Mouse (Mus musculus) mesoderm, embryonic 11.5 days (tissue): ENCODE measurements around the gene Tm9sf3.
"Not testable (repeated sequence)": the region's sequence is repeated elsewhere in the genome, so short reads cannot be mapped to it uniquely, and the experiment has no call there.

Experiments used
- DNase-seq: peaks from one replicate; pipeline ENCODE4 v3.0.0-alpha.2; 2012; ENCODE audit warnings: low read depth, low spot score

Tm9sf3 gene

GRCm38 (mm10) chr19:41263630-41264295 lies at the start of gene Tm9sf3:
TSS of gene Tm9sf3 (minus strand) at chr19:41263997.
- DNase-seq = peak; percentile 89

- not testable (repeated sequence) for DNase-seq
Measured at GRCm38 (mm10) chr19:41312587-41312986, 48.8 kb upstream of the Tm9sf3 start.

GRCm38 (mm10) chr19:41312027-41312426 lies 48.2 kb upstream of the Tm9sf3 start:
- no peak for DNase-seq

DNA sequence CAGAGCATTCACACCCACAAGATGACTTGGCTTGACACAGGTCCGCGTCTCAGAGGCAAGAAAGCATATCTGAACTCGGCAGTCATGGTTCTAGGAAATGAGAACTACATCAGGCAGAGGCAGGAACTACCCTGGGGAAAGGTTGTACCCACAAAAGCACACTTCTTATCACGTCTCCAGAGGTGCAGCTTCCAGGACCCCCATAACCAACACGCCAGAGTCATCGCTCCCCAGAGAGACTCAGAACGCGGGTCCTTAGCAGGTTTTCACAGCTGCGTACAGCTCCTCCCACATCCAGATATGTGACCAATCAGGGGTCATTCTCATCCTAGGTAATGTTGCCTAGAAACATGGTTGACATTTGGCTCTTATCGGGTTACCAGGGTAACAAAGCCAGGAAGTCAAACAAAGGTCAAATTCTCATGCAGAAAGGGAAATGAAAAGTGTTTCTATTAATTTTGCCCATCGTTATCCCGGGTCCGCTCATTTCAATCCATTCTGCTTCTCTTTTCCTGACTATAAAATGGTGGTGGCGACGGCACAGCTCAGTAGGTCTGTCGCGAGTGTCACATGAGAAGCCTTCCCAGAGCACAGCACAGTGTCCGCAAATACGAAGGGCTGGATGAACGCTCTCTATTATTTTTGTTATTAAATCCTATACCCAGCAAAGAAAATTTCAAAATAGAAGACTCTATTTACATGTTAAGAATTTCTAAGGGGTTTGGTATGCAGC lies 47.3 kb upstream of the Tm9sf3 start:
- DNase-seq = peak; percentile 71

DNA sequence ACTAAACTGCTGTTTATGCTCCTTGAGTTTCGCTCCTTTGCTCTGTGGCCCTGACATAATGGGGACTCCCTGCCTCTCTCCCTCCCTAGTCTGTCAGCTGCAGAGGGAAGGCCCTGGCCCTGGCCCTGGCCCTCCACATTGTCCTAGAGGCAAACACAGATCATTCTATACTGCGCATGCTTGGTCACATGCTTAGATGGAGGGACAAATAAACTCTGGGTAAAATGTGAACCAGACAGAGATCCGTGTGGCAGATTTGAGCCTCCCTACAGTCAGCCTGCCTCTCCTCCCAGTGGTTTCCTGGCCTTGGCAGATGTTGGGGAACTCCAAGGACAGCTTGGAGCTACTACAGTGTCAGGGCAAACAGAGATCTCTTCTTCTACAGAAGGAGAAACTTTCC lies 40.1 kb upstream of the Tm9sf3 start:
- DNase-seq = no peak

DNA sequence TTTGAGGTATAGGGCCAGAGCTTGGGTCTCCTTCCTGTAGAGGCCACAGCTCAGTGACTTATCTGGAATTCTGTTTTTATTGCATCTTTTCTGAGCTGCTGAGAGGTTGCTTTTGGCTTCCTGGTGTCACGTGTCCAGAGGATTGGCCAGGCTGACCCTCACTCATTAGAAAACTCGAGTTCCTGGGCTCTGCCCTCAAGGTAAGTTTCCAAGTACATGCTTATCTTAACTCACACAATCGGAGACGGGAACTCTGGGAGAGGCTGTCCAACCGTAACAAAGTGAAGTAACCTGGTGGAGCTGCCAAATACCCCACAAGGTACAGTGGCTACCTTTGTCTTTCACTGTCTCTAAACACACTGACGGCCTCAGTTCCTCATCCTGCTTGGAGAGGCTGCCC lies 39.6 kb upstream of the Tm9sf3 start:
- DNase-seq = no peak

DNA sequence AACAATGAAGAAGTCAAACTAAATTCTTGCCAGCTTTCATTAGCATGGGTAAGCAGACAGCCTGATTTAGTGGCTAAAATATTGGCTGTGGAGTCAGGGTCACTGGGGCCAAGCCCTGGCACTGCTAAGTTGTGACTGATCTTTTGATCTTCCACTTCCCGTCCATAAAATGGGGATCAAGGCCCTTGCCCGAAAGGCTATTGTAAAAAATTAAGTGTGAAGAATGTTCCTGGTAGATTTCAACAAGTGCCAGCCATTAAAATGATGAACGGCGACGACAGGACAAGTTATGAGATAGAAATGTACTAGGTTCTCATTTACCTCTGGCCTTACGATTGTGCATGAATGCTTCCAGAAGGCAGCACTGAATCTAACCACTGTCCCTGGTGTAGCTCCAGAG lies 38.1 kb upstream of the Tm9sf3 start:
- peak; percentile 73 for DNase-seq

- DNase-seq = no peak
Measured at GRCm38 (mm10) chr19:41299446-41299845, 35.6 kb upstream of the Tm9sf3 start.

DNA sequence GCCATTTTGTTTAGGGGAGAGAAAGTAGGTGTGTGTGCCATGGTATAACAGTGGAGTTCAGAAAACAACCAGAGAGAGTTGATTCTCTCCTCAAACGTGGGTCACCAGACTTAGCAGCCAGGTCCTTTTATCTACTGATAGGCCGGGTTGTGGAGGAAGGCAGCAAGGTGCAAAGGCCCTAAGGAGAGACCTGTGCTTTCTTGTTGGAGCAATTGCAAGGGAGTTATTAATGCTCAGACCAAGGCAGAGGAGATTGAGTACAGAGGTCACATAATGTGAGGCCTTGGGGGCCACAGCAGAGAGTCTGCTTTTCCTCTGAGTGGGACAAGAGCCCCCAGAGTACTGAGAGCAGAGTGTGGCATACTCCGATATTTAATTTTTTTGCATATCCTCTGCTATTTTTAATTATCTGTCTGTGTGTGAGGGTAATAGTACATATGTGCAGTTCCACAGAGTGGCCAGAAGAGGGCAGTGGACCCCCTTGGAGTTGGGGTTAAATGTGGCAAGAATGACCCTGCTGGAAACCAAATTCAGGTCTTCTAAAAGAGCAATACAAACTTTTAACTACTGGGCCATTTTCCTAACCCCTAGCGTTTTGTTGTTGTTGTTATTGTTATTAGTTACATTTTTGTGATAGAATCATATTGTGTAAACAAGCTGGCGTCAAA lies 27.3 kb upstream of the Tm9sf3 start:
- DNase-seq = peak; percentile 36

DNA sequence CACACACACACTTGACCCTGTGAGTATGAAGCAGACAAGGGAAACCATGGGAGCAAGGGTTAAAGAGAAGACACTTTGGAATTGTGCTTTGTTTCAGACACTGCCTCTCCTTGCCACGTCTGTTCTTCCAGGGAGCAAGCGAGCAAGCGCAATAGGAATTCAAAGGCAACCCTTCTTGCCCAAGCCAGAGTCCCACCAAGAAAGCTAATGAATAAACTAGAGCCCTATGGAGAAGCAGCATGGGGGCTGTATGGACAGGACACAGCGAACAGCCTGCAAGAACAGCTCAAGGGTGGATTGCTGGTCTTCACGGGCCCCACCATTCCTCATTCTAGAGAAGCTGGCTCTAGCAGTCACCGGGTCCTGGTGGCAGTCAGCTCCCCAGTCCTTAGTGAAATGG lies 24.8 kb upstream of the Tm9sf3 start:
- DNase-seq = no peak

DNA sequence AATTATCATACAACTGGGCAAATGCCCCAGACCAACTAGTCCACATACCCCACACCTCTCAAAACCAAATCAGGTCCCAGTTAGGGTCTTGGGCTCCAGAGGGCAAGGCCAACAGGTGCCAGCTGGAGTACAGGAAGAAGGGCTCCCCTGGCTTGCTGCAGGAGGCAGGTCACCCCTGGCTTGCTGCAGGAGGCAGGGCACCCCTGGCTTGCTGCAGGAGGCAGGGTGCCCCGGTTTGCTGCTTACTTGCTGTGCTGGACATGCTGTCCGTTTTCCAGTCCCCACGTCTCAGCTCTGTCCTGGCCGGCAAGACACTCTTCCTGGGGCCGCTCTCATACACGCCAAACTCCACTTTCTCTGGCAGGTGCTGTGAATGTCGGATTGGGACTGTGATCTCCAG lies 23.4 kb upstream of the Tm9sf3 start:
- DNase-seq = no peak

DNA sequence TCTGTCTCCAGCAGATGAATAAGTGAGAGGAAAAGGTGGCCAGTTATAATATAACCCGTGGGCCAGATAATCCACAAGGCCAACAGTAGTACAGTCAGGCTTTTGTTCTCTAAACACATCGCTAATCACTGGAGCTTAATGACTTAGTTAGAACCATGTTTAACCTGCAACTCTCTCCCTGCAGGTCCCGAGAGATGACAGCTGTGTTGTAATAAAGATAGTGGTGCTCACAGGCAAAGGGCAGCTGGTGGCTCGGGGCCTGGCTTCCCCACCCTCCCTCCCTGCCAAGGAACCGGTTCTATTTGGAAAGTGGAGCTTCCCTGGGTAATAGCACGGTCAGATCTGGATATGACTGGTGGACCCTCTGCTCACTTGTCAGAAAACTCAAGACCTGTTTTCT lies 20.7 kb upstream of the Tm9sf3 start:
- no peak for DNase-seq

- no peak for DNase-seq
Measured at GRCm38 (mm10) chr19:41282718-41283117, 18.9 kb upstream of the Tm9sf3 start.

DNA sequence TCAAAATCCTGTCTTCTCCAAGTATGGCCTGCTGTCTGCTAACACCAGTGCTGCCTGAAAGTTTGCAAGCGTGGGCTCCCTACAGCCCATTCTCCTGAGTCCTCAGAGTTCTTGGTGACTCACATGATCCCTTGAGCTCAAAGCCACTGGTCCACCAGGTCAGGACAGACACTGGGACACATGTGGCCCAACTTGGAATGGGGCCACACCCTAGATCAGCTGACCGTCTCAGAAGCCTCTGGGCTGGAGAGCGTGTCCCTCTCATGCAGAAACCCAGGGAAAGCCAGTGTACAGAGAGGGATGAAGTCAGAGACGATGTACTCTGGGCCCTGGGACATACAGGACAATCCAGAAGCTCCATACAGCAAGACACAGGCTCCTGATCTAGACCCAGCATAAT lies 18.4 kb upstream of the Tm9sf3 start:
- no peak for DNase-seq

DNA sequence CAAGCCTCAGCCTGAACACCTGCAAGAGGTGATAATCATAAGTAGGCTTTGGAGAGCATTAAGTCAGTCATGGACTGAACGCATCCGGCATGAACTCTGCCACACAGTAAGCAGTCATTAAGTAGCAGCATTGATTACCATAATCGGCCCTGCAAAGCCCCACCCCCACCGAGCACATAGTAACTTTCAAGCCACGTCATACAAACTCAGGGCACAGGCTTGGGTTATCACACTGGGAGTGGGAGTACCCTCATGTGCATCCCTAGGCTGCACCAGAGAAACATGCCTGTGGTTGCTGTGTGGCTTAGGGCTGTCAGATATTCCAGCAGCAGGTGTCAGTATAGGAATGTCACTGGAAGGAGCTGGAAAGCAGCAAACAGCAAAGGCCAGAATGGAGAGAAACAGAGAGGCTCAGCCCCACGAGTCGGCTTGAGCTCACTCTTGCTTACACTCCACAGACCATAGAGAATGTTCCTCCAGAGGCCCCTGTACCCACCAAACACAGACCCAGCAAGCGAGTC lies 16.0 kb upstream of the Tm9sf3 start:
- no peak for DNase-seq

GRCm38 (mm10) chr19:41278606-41279005 lies 14.8 kb upstream of the Tm9sf3 start:
- DNase-seq = no peak

- no peak for DNase-seq
Measured at GRCm38 (mm10) chr19:41275588-41275987, 11.8 kb upstream of the Tm9sf3 start.

GRCm38 (mm10) chr19:41270906-41271305 lies 7.1 kb upstream of the Tm9sf3 start:
- no peak for DNase-seq

- DNase-seq = peak; percentile 49
Measured at GRCm38 (mm10) chr19:41270151-41270727, 6.4 kb upstream of the Tm9sf3 start.

- DNase-seq = no peak
Measured at GRCm38 (mm10) chr19:41266251-41266901, 2.6 kb upstream of the Tm9sf3 start.

DNA sequence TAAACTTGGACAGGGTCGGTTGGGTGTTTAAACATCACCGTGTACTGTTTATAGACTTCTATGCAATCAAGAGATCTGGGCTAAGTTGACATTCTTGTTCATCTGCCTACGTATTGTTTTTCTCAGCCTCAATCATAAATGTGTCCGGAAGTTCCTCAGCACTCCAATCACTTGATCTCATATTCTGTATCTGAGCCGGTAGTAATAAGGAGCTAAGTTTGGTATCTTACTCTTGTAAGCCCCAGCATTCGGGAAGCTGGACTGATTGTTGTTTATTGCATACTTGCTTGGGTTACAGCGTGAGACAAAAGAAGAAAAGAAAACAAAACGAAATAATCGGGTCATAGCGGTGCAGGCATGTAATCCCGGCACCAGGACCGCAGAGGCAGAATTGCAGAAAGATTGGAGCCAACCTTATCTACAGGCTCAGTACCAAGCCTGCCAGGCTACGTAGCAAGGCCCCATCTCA lies 568 bp upstream of the Tm9sf3 start:
- DNase-seq = no peak
